Mouse (Mus musculus): Measurements from ENCODE around the gene Prkar2b. TPM values are rescaled to one million over a fixed set of nuclear protein-coding genes. Genes with fewer than 3 reads are reported as not detected.
A peak's percentile ranks its signal among the peaks of the same experiment; 100 is the strongest.

Prkar2b gene
- total and polyA plus RNA-seq, 3 experiments: 15.7 to 154 (median 34.1) TPM

- Histone ChIP-seq H3K36me3 (ENCODE audit: control insufficient read depth in 1 of 2, insufficient read depth in 2 of 2, low read length in 2 of 2) (peaks cover 0 to 7% of the 10 kb centered on the region in 2 experiments; a peak in 2 of 4 replicates), H3K4me1 (ENCODE audit: control insufficient read depth in 1 of 2, insufficient read depth in 2 of 2, low read length in 2 of 2) (peaks cover 0 to 12% of the 10 kb centered on the region in 2 experiments)
- DNase-seq (ENCODE audit: low read depth, low spot score): no peak
Observed at GRCm38 (mm10) chr12:32006391-32006929, 54.6 kb downstream of the Prkar2b start.

DNA sequence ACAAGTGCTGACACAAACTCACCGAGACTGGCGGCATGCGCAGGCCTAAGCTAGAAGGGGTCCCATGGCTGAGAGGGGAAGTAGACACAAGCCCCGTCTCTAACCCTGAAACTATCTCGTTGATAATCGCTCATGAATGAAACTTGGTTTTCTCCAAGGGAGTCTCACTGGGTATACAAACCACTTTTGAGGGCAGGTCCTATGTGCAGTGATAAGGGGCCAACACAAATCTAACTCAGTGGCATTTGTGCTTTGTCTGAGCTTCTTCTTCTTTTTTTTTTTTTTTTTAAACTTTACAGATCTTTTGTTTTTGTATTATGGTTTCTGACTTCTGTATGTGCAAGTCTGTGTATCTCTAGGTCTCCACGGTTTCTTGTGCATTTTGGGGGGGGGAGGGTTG, 60.6 kb downstream of the Prkar2b start:
- Histone ChIP-seq H3K9me3 (replicated peaks; ENCODE audit: insufficient read depth, low read length) (no peaks in the 10 kb centered on the region), H3K36me3 (ENCODE audit: control insufficient read depth in 1 of 2, insufficient read depth in 2 of 2, low read length in 2 of 2) (peaks cover 0 to 56% of the 10 kb centered on the region in 2 experiments; a peak in 2 of 4 replicates), H3K4me3 (ENCODE audit: control insufficient read depth in 1 of 2, insufficient read depth in 1 of 2, low read depth in 2 of 2, low read length in 2 of 2) (no peak overlapping the region), H3K79me2 (ENCODE audit: control insufficient read depth, insufficient read depth, low read length, poor library complexity) (no peaks in the 10 kb centered on the region), H3K27ac (ENCODE audit: control insufficient read depth, low read depth, low read length) (peak overlapping the region; percentile 36; the same call in 1 of the 2 replicates), H3K4me1 (ENCODE audit: control insufficient read depth in 1 of 2, insufficient read depth in 2 of 2, low read length in 2 of 2) (peaks cover 17 to 42% of the 10 kb centered on the region in 2 experiments), H3K27me3 (ENCODE audit: control insufficient read depth in 1 of 2, insufficient read depth in 2 of 2, low read length in 2 of 2) (no peaks in the 10 kb centered on the region), H3K9ac (ENCODE audit: control insufficient read depth, low read depth, low read length, poor library complexity, severe bottlenecking) (no peak overlapping the region)
- TF ChIP-seq MAZ (IDR thresholded peaks at IDR 0.05; ENCODE audit: low read depth, low read length) (0 out of 2 replicates have a peak, but pooled peaks have one; percentile 37), NRF1 (IDR thresholded peaks at IDR 0.05; ENCODE audit: insufficient read depth, low read depth, low read length, poor library complexity, severe bottlenecking) (peak; percentile 38; the same call in 1 of the 2 replicates), MAFK (IDR thresholded peaks at IDR 0.05; ENCODE audit: borderline replicate concordance, low read depth, low read length) (0 out of 2 replicates have a peak, but pooled peaks have one; percentile 7), CTCF (IDR thresholded peaks at IDR 0.05 in 2 of 3, conservative IDR thresholded peaks at IDR 0.05 in 1 of 3; ENCODE audit: control insufficient read depth in 1 of 3, insufficient read depth in 1 of 3, low read depth in 2 of 3, low read length in 3 of 3, poor library complexity in 1 of 3, severe bottlenecking in 1 of 3) (no peak), ETS1 (IDR thresholded peaks at IDR 0.05; ENCODE audit: low read depth, low read length) (peak; percentile 72), SIN3A (IDR thresholded peaks at IDR 0.05; ENCODE audit: low read length) (peak; percentile 29; the same call in 1 of the 2 replicates), ZNF384 (IDR thresholded peaks at IDR 0.05; ENCODE audit: low read depth, low read length) (peak; percentile 97), POLR2AphosphoS2 (IDR thresholded peaks at IDR 0.05; ENCODE audit: low read length) (no peak), EP300 (IDR thresholded peaks at IDR 0.05; ENCODE audit: low read depth in 1 of 2, low read length in 2 of 2) (peak; percentile 63 to 70), RCOR1 (IDR thresholded peaks at IDR 0.05; ENCODE audit: low read depth, low read length) (peak; percentile 96), GATA1 (IDR thresholded peaks at IDR 0.05; ENCODE audit: low read depth, low read length) (peak; percentile 83), NELFE (IDR thresholded peaks at IDR 0.05; ENCODE audit: low read depth, low read length) (no peak), TCF12 (IDR thresholded peaks at IDR 0.05; ENCODE audit: low read depth, low read length) (peak; percentile 57; the same call in 1 of the 2 replicates)
- DNase-seq (ENCODE audit: low read depth, low spot score): peak; percentile 79

More at GRCm38 (mm10) chr12:32006391-32006929, 54.6 kb downstream of the Prkar2b start:
- H3K79me2 ChIP-seq (ENCODE audit: control insufficient read depth, insufficient read depth, low read length, poor library complexity): no peaks in the 10 kb centered on the region
- no peak overlapping the region for H3K4me3 ChIP-seq (ENCODE audit: control insufficient read depth in 1 of 2, insufficient read depth in 1 of 2, low read depth in 2 of 2, low read length in 2 of 2)
- H3K27ac ChIP-seq (ENCODE audit: control insufficient read depth, low read depth, low read length): no peak overlapping the region
- no peaks in the 10 kb centered on the region for H3K27me3 ChIP-seq (ENCODE audit: control insufficient read depth in 1 of 2, insufficient read depth in 2 of 2, low read length in 2 of 2)
- H3K9me3 ChIP-seq (replicated peaks; ENCODE audit: insufficient read depth, low read length): no peaks in the 10 kb centered on the region
- no peak for TF ChIP-seq RCOR1 (IDR thresholded peaks at IDR 0.05; ENCODE audit: low read depth, low read length)
- TF ChIP-seq ZKSCAN1 (IDR thresholded peaks at IDR 0.05; ENCODE audit: low read depth, low read length): no peak
- no peak for TF ChIP-seq MAFK (IDR thresholded peaks at IDR 0.05; ENCODE audit: borderline replicate concordance, low read depth, low read length)
- no peak for TF ChIP-seq CTCF (IDR thresholded peaks at IDR 0.05 in 2 of 3, conservative IDR thresholded peaks at IDR 0.05 in 1 of 3; ENCODE audit: control insufficient read depth in 1 of 3, insufficient read depth in 1 of 3, low read depth in 2 of 3, low read length in 3 of 3, poor library complexity in 1 of 3, severe bottlenecking in 1 of 3)
- no peak for TF ChIP-seq TCF12 (IDR thresholded peaks at IDR 0.05; ENCODE audit: low read depth, low read length)
- TF ChIP-seq SMC3 (IDR thresholded peaks at IDR 0.05; ENCODE audit: low read depth, low read length): no peak
- no peak for TF ChIP-seq HCFC1 (IDR thresholded peaks at IDR 0.05; ENCODE audit: low read depth, low read length)
- TF ChIP-seq JUND (IDR thresholded peaks at IDR 0.05; ENCODE audit: low read depth, low read length): no peak
- no peak for TF ChIP-seq CHD1 (IDR thresholded peaks at IDR 0.05; ENCODE audit: low read depth, low read length)
- TF ChIP-seq GATA1 (IDR thresholded peaks at IDR 0.05; ENCODE audit: low read depth, low read length): no peak
- no peak for TF ChIP-seq RAD21 (IDR thresholded peaks at IDR 0.05; ENCODE audit: low read depth, low read length)
- no peak for TF ChIP-seq TBP (IDR thresholded peaks at IDR 0.05; ENCODE audit: low read depth, low read length)
- no peak overlapping the region for H3K9ac ChIP-seq (ENCODE audit: control insufficient read depth, low read depth, low read length, poor library complexity, severe bottlenecking)

Data from MEL (cell line).